Mouse (Mus musculus) Muller cell, postnatal 12 days (primary cell): ENCODE data around the gene Sall1.

Experiments used
- DNase-seq: peaks from one replicate; pipeline ENCODE4 v3.0.0-alpha.2; 2015; ENCODE audit errors: inconsistent ontology term

The Sall1 gene

GRCm38 (mm10) chr8:89043940-89044339, at the start of gene Sall1:
Gene Sall1, minus strand, starts transcription at chr8:89044162.
- DNase-seq = peak; percentile 63

DNA sequence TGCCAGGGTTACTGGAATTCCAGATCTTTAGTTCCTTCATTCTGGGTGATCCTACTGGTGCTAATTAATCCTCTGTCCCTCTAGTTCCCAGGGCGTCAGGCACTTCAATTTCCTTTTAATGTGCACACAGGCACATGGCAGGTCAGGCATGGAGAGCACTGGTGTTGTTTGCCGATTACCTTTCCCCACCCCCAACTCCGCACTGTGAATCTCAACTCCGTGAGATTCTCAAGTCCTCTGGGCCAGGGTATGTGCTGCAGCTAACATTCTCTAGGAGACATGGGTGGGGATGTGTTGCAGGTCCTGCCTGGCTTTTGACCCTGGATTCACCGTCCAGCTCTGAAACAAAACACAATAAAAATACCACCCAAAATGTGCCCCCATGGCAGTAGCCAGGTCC, 46.0 kb upstream of the Sall1 start:
- no peak for DNase-seq

GRCm38 (mm10) chr8:89079147-89079546, 35.2 kb upstream of the Sall1 start:
- no peak for DNase-seq

DNA sequence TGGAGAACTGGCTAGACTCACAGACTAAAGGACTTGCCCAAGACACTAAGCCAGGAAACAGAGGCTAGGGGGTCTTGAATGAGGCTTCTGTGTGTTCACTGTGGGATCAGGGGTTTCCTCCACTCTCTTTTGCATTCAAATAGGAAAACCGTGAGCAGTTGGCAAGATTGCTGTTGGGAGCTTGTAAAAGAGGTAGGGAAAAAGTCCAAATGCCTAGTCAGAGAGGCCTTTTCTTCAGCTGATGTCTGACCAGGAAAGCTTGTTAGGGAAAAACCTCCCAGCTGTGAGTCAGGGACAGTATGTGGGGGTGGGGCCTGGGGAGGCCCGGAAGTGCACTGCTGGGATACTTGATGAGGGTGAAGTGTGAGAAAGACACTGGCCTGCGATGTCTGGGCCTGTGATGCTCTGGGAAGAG, 29.0 kb upstream of the Sall1 start:
- DNase-seq = peak; percentile 41

DNA sequence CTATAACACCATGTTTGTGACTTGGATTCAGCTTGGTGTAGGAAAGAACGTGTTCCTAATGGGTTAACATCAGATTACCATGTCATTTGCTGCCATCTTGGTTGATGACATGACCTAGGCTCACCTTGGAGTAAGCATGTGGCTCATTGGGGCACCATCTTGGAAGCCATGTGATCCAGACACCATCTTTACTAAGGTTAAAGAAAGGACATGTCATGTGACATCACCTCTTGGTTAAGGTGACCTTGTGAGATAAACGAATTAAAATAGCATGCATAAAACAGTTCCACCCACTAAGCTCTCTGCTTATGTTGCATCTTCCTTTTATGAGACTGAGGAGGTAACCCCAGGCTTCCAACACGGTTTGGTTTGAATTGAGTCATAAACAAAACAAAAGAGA, 23.5 kb upstream of the Sall1 start:
- DNase-seq = no peak

DNA sequence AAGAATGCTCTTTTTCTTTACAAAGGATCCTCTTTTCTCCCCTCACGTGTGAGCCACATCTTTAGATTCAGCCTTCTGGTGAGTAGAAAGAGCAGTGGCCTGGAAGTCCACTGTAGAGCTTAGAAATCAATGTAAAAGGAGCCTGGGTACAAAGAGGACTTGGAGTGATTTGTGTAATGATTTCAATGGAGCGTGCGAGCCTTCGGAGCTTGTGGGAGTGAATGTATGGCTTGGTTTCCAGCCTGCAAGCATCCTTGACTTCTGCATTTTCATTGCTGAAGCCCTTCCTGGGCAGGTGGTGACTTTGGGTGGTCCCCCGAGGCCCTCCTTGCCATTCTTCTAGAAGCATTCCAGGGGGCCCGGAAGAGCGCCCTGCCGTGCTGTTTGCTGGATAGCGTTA, 20.1 kb upstream of the Sall1 start:
- no peak for DNase-seq

DNA sequence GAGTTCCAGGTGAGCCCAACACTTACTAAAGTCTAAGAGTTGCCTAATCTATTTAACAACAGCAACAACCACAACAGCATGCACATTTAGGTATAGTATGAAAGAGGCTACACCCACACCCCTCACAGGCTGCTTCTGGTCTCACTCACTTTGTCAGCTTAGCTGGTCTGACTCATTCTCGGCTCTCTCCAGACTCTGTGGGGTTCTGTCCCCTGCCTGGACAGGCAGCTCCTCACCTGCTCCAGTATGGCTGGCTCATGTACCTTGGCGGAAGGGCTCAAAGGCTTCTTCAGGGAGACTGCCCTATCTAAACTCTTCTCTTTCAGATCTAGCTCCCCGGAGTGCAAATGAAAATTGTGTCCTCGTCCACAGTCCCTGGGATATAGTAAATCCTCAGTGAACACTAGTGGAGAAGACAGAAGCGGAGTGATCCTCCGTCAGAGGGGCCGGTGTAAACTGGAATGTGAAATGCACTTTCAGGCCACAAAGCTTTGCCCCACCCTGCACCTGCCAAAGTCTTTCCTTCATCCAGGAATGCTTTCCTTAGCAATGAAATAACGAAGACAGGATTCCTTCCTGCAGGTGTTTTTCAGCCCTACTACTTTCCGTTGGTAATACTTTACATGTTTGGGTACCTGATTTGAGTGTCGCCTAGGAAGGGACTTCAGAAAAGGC, 19.5 kb upstream of the Sall1 start:
- DNase-seq = no peak

GRCm38 (mm10) chr8:89060717-89061116, 16.8 kb upstream of the Sall1 start:
- no peak for DNase-seq

GRCm38 (mm10) chr8:89059507-89059906, 15.5 kb upstream of the Sall1 start:
- peak; percentile 53 for DNase-seq

GRCm38 (mm10) chr8:89052880-89053279, 8.9 kb upstream of the Sall1 start:
- DNase-seq = no peak

GRCm38 (mm10) chr8:89046639-89047348, 2.8 kb upstream of the Sall1 start:
- DNase-seq = no peak

GRCm38 (mm10) chr8:89046226-89046625, 2.3 kb upstream of the Sall1 start:
- peak; percentile 36 for DNase-seq

GRCm38 (mm10) chr8:89045726-89046125, 1.8 kb upstream of the Sall1 start:
- no peak for DNase-seq

- no peak for DNase-seq
Measured at GRCm38 (mm10) chr8:89045218-89045601, 1.2 kb upstream of the Sall1 start.

GRCm38 (mm10) chr8:89044511-89045217, 702 bp upstream of the Sall1 start:
- DNase-seq = peak; percentile 42

- peak; percentile 85 for DNase-seq
Measured at GRCm38 (mm10) chr8:89043371-89043841, 556 bp downstream of the Sall1 start.

GRCm38 (mm10) chr8:89042560-89043370, 1.2 kb downstream of the Sall1 start:
- peak; percentile 83 for DNase-seq

DNA sequence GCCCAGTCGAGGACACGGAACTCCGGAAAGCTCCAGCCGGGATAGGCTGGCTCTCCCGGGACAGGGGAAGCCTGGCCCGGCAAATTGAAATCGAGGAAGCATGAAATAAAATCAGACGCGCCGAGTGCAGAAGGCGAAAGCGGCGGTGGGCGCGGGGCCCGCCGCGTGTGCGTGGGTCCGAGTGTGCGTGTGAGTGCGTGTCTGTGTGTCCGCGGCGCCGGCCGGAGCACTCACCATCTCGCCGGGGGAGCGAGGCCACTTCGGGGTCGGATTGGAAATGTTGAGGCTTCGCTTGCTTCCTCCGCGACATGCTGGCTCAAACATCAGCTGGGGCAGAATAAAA, 1.9 kb downstream of the Sall1 start:
- peak; percentile 54 for DNase-seq

DNA sequence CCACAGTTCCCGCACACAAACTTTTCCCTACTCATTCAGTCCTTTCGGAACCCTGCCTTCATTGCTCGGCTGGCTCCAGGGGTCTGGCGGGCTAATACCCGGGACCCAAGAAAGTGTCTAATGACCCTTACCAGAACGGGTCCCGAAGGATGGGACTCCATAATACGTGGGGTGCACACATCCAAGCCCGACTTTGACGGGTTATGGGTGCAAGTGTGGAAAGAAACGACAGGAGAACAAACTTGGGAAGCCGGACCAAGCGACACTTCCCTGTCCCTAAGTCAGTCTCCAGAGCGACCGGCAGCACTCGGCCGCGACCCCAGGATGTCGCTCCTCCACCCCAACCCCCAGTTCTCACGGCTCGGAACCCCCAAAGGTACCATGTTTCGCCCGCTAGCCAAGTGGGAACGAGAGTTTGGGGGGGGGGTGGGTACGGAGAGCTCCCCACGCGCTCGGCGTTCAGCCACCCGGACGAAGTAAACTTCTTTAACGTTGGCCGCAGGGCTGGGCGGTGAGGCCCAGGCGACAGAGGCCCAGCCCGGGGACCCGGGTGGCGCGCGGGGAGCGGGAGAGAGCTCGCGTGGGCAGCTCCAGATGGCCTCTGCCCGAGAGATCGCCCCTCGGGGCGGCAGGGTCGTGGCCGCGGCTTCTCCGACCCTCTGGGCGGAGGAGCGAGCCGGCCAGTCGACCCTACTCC, 2.4 kb downstream of the Sall1 start:
- peak; percentile 49 for DNase-seq

DNA sequence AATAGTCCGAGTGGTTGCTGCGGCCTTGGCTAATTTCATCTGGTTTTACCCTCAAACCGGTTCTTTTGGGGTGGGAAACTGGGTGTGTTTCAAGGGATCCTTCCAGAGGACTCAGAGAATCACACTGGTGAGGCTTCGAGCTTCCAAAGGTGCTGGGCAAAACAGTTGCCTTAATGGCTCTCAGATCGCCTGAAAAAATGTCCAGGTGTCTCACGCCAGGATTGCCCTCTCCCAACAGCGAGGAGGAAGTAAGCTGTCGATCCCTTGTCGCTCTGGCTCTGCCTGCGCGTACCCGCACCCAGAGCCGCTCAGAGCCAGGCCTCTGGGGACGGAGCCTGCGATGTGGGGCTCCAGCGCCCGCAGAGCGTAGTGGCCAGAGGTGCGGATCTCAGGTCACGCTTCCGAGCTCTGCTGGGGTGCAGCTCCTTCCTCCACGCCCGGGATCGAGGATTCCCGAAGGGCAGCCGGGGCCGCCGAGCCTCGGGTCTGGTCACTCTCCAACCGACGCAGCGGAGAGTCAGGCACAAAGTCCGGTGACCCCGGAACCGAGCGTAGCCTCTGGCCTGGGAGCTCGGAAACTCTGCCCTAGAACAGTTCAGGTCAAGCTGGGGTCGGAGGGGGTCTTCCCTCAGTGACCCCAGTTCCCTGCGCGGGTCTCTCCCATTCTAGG, 3.1 kb downstream of the Sall1 start:
- no peak for DNase-seq

DNA sequence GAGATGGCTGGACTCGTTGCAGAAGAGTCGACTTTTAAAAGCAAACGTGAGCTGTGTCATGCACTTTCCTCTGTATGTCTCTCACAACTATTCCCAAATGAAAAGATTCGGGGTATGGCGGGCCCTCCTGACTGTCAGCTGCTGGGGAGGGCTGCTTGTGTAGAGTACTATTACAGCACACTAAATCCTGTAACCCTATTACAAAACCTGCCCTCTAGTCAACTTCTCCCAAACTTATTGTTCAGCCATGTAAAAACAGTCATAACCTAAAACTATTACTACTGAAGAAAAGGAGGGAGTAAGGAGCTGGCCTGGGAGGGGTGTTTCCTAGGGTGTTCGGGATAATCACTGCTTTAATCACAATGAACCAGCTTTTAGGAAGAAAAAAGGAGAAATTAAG, 4.1 kb downstream of the Sall1 start:
- DNase-seq = no peak
